Comparison of ENCODE assay signal across 8 mouse cellular contexts in genomic region chr15:85821203-85822010, GRCm38 (mm10). TPM values are rescaled to one million over a fixed set of nuclear protein-coding genes. Genes with fewer than 3 reads are reported as not detected.
DNase-seq lines count a peak whose midpoint lies in the region; ATAC-seq and TF ChIP-seq lines count a peak whose summit lies in the region.
"Had no signal": no experiment of that assay in that cellular context is flagged by ENCODE, and none has a peak within 500 bp of the region (broad histone marks: within the 10 kb centered on the region; RNA-seq: fewer than 3 reads in every experiment).

Gene Pkdrej, minus strand, starts transcription at chr15:85821734.

- peak; percentile 81 for ATAC-seq in intestine, embryonic 14.5 days (replicated peaks; ENCODE audit: low FRiP score, low TSS enrichment, low read depth)
- ATAC-seq in liver, embryonic 16.5 days (ENCODE audit: low read depth) = peak; percentile 62

- H3K27ac ChIP-seq in thymus, adult 2 months (ENCODE audit: control insufficient read depth, insufficient read depth, low read length) = no peak within 1 kb of the TSS
- peak within 1 kb of the TSS; percentile 66 for H3K27ac ChIP-seq in gastrocnemius, adult 2 months
- no peak within 1 kb of the TSS for H3K27ac ChIP-seq in intestine, embryonic 14.5 days (ENCODE audit: low read depth)
- no peak within 1 kb of the TSS for H3K27ac ChIP-seq in liver, embryonic 16.5 days (ENCODE audit: low read length)

- peaks cover 3% of the 10 kb centered on the region; the same call in 1 of the 2 replicates for H3K9me3 ChIP-seq in intestine, embryonic 14.5 days (ENCODE audit: control insufficient read depth, low read length)
- H3K9me3 ChIP-seq in liver, embryonic 16.5 days (replicated peaks; ENCODE audit: control insufficient read depth, low read length) = no peaks in the 10 kb centered on the region; the same call in 1 of the 2 replicates

- peak within 1 kb of the TSS; percentile 58 for H3K9ac ChIP-seq in intestine, embryonic 14.5 days (ENCODE audit: low read length)
- H3K9ac ChIP-seq in liver, embryonic 16.5 days (ENCODE audit: low read depth, low read length) = peak within 1 kb of the TSS; percentile 33

- no peak for DNase-seq in thymus, adult 2 months
- DNase-seq in thymus, postnatal 25 days = no peak
- peak; percentile 51 to 52 for DNase-seq in cerebellum, postnatal 14 days
- DNase-seq in gastrocnemius, adult 2 months = peak; percentile 70
- peak; percentile 74 for DNase-seq in intestine, embryonic 14.5 days (ENCODE audit: low spot score)
- peak; percentile 41 for DNase-seq in right cerebral cortex, adult 18-20 months

- TF ChIP-seq POLR2A in thymus, adult 2 months (IDR thresholded peaks at IDR 0.05; ENCODE audit: control insufficient read depth, extremely low read depth, insufficient read depth, low read length, poor library complexity) = no peak

- peak within 1 kb of the TSS; percentile 74 for H3K4me2 ChIP-seq in intestine, embryonic 14.5 days (ENCODE audit: low read length)
- peak within 1 kb of the TSS; percentile 78 for H3K4me2 ChIP-seq in liver, embryonic 16.5 days (ENCODE audit: low read depth, low read length)

- 2% methylated on average over 62 of the region's 65 CpGs for WGBS in thymus, adult 2 months
- 1% methylated on average over 60 of the region's 65 CpGs for WGBS in intestine, embryonic 14.5 days
- 2% methylated on average over 65 of the region's 65 CpGs for whole genome bisulfite sequencing in liver, embryonic 16.5 days (ENCODE audit: insufficient replicate concordance)

- TF ChIP-seq CTCF in thymus, adult 2 months (IDR thresholded peaks at IDR 0.05; ENCODE audit: borderline replicate concordance, control insufficient read depth, extremely low read depth, insufficient read depth, low read length, poor library complexity) = no peak
- no peak for TF ChIP-seq CTCF in gastrocnemius, adult 2 months (IDR thresholded peaks at IDR 0.05)

- H3K36me3 ChIP-seq in thymus, adult 2 months (ENCODE audit: control insufficient read depth, insufficient read depth, low read length) = no peaks in the 10 kb centered on the region
- H3K36me3 ChIP-seq in intestine, embryonic 14.5 days (ENCODE audit: control insufficient read depth, insufficient read depth, low read length) = no peaks in the 10 kb centered on the region
- H3K36me3 ChIP-seq in liver, embryonic 16.5 days (ENCODE audit: control insufficient read depth, insufficient read depth) = no peaks in the 10 kb centered on the region

- H3K27me3 ChIP-seq in thymus, adult 2 months (ENCODE audit: control insufficient read depth, insufficient read depth, low read length) = peaks cover 3% of the 10 kb centered on the region; the same call in 1 of the 2 replicates
- 0 out of 2 replicates have a peak, but pooled peaks cover 11% of the 10 kb centered on the region for H3K27me3 ChIP-seq in intestine, embryonic 14.5 days (replicated peaks; ENCODE audit: control insufficient read depth, insufficient read depth, low read length)
- H3K27me3 ChIP-seq in liver, embryonic 16.5 days (ENCODE audit: control insufficient read depth, insufficient read depth, low read depth, low read length) = peaks cover 19% of the 10 kb centered on the region

- H3K4me1 ChIP-seq in thymus, adult 2 months (replicated peaks; ENCODE audit: control insufficient read depth, insufficient read depth, low read length) = peaks cover 8% of the 10 kb centered on the region; the same call in 1 of the 2 replicates
- H3K4me1 ChIP-seq in intestine, embryonic 14.5 days (replicated peaks; ENCODE audit: control insufficient read depth, insufficient read depth, low read length) = no peaks in the 10 kb centered on the region
- peaks cover 1% of the 10 kb centered on the region for H3K4me1 ChIP-seq in liver, embryonic 16.5 days (ENCODE audit: control insufficient read depth, low read depth, low read length)

- intact Hi-C loops in gastrocnemius, adult 2 months (cut with DNase I) = no loop called here

- peak within 1 kb of the TSS; percentile 17 for H3K4me3 ChIP-seq in thymus, adult 2 months (ENCODE audit: control insufficient read depth, insufficient read depth, low read length)
- H3K4me3 ChIP-seq in gastrocnemius, adult 2 months = peak within 1 kb of the TSS; percentile 76
- H3K4me3 ChIP-seq in intestine, embryonic 14.5 days (ENCODE audit: low read depth, low read length) = peak within 1 kb of the TSS; percentile 37
- H3K4me3 ChIP-seq in liver, embryonic 16.5 days (ENCODE audit: low read depth, low read length) = peak within 1 kb of the TSS; percentile 53
- H3K4me3 ChIP-seq: myocyte had no signal

RNA-seq across cellular contexts. Expression of gene Pkdrej, which starts in this region (rescaled TPM):
- 0.07 TPM in 1 of 2 replicates, not detected in the other for polyA plus RNA-seq in thymus, adult 2 months (2012; rRNA removed)
- under 1 TPM; 0.15 to 0.67 TPM for total RNA-seq in gastrocnemius, adult 2 months (2021)
- 0.36 and 0.37 TPM in 2 replicates for polyA plus RNA-seq in intestine, embryonic 14.5 days (2014; fragmentation: Nextera tagmentation; extraction: Ambion mirVana)
- polyA plus RNA-seq in liver, embryonic 16.5 days (2015; fragmentation: Nextera tagmentation; extraction: Ambion mirVana) = 0.09 TPM in 2 replicates
- polyA plus RNA-seq: myocyte had no signal

Comparison
In these comparisons a context has a peak if more than half of its experiments do, and no peak if none do; other contexts are left out.
1. Peak in DNase-seq, H3K4me3 ChIP-seq and H3K27ac ChIP-seq in gastrocnemius, adult 2 months; RNA of the gene not detected or under 1 TPM.
2. Peak in DNase-seq, ATAC-seq, H3K4me3 ChIP-seq, H3K9ac ChIP-seq and H3K4me2 ChIP-seq in intestine, embryonic 14.5 days; RNA of the gene not detected or under 1 TPM.
3. Peak in ATAC-seq, H3K4me3 ChIP-seq, H3K9ac ChIP-seq and H3K4me2 ChIP-seq in liver, embryonic 16.5 days; RNA of the gene not detected or under 1 TPM.
4. DNase-seq: peak in cerebellum, postnatal 14 days (2 of 2) and right cerebral cortex, adult 18-20 months (single experiment); none in thymus, adult 2 months (single experiment) and thymus, postnatal 25 days (single experiment).
5. H3K4me3 ChIP-seq: peak in every context shown above with its lines; median percentile 76 in gastrocnemius, adult 2 months; 53 in liver, embryonic 16.5 days; 37 in intestine, embryonic 14.5 days; 17 in thymus, adult 2 months.